Mouse (Mus musculus) thymus, adult 2 months (tissue): ENCODE measurements around the gene Palld. TPM values are rescaled to one million over a fixed set of nuclear protein-coding genes. Genes with fewer than 3 reads are reported as not detected.

ENCODE experiments used
- DNase-seq: peaks from one replicate; pipeline ENCODE4 v3.0.0; 2021
- H3K27ac ChIP-seq: fragments of 200-500 bp; 2 replicates; pipeline ENCODE4 v1.5.1; 2012; ENCODE audit warnings: low read length, control low read depth; ENCODE audit not compliant: control insufficient read depth, insufficient read depth
- H3K27me3 ChIP-seq: fragments of 200-500 bp; 2 replicates; pipeline ENCODE4 v1.6.1; 2012; ENCODE audit warnings: mild to moderate bottlenecking, low read length, moderate library complexity, mixed read lengths; ENCODE audit not compliant: control insufficient read depth, insufficient read depth
- H3K36me3 ChIP-seq: fragments of 200-500 bp; 2 replicates; pipeline ENCODE4 v1.6.1; 2012; ENCODE audit warnings: mild to moderate bottlenecking, low read length, moderate library complexity; ENCODE audit not compliant: control insufficient read depth, insufficient read depth
- H3K4me1 ChIP-seq: fragments of 200-500 bp; replicated peaks from 2 replicates; pipeline ENCODE4 v1.6.1; 2012; ENCODE audit warnings: low read length; ENCODE audit not compliant: control insufficient read depth, insufficient read depth
- H3K4me3 ChIP-seq: fragments of 200-500 bp; 2 replicates; pipeline ENCODE4 v1.5.1; 2012; ENCODE audit warnings: mild to moderate bottlenecking, low read length, control low read depth, moderate library complexity; ENCODE audit not compliant: control insufficient read depth, insufficient read depth
- CTCF ChIP-seq: fragments of 200-500 bp; IDR thresholded peaks from 2 replicates; pipeline ENCODE4 v1.5.1; 2012; ENCODE audit warnings: mild to moderate bottlenecking, control low read depth, low read length, moderate library complexity, borderline replicate concordance; ENCODE audit not compliant: control insufficient read depth, poor library complexity, insufficient read depth; ENCODE audit errors: extremely low read depth
- POLR2A ChIP-seq: fragments of 200-500 bp; IDR thresholded peaks from 2 replicates; pipeline ENCODE4 v1.6.1; 2012; ENCODE audit warnings: mild to moderate bottlenecking, low read length, control low read depth, moderate library complexity; ENCODE audit not compliant: control insufficient read depth, poor library complexity, insufficient read depth; ENCODE audit errors: extremely low read depth
- WGBS: fragments of 180-500 bp; shearing (Covaris S2); methylation state at CpG from one replicate; pipeline ENCODE4 v1.1.7; 2018; 5-methylcytosine and 5-hydroxymethylcytosine counted together
- polyA plus RNA-seq: library from polyadenylated mRNA; depleted of rRNA; stranded (reverse); fragments of >200 nt; gene quantifications from 2 replicates; pipeline ENCODE4 v1.2.3, GENCODE M21; 2012; rRNA removed

Gene Palld
- polyA plus RNA-seq, 1 experiment, result 10.6 TPM

GRCm38 (mm10) chr8:61462221-61462620 lies 440.3 kb downstream of the Palld start:
- H3K27me3 ChIP-seq, result no peaks in the 10 kb centered on the region
- H3K27ac ChIP-seq, result no peak overlapping the region
- H3K4me3 ChIP-seq, result no peak overlapping the region
- WGBS, result 94% methylated on average over 5 of the region's 5 CpGs
- TF ChIP-seq POLR2A, result no peak
- no peak for TF ChIP-seq CTCF
- no peaks in the 10 kb centered on the region for H3K4me1 ChIP-seq
- H3K36me3 ChIP-seq, result no peaks in the 10 kb centered on the region
- no peak for DNase-seq

Other genes starting within 250 kb of the Palld start
- 1.8 and 2.3 TPM in 2 replicates for gene Ddx60, start 25.4 kb upstream of the Palld start, polyA plus RNA-seq
- gene Anxa10, start 220.5 kb upstream of the Palld start, polyA plus RNA-seq, result 0.55 and 1.3 TPM in 2 replicates